Comparison of ENCODE assay signal across 8 mouse cellular contexts in genomic region chr5:111154586-111154985, GRCm38 (mm10).
DNase-seq lines count a peak whose midpoint lies in the region; ATAC-seq and TF ChIP-seq lines count a peak whose summit lies in the region.

No protein-coding gene starts in this region.

- no peak overlapping the region for H3K4me2 ChIP-seq in hindbrain, embryonic 16.5 days (ENCODE audit: low read length)
- H3K4me2 ChIP-seq in liver, embryonic 12.5 days: no peak overlapping the region

- H3K4me3 ChIP-seq in hindbrain, embryonic 16.5 days (ENCODE audit: low read length): no peak overlapping the region
- no peak overlapping the region for H3K4me3 ChIP-seq in liver, embryonic 12.5 days

- TF ChIP-seq CTCF in brain, embryonic 14.5 days (IDR thresholded peaks at IDR 0.05; ENCODE audit: borderline replicate concordance, extremely low read depth, insufficient read depth, insufficient read length): no peak

- TF ChIP-seq POLR2A in brain, embryonic 14.5 days (IDR thresholded peaks at IDR 0.05; ENCODE audit: borderline replicate concordance, extremely low read depth, insufficient read depth, insufficient read length, poor library complexity, severe bottlenecking): no peak

- H3K36me3 ChIP-seq in hindbrain, embryonic 16.5 days (ENCODE audit: control insufficient read depth, insufficient read depth, low read length): no peaks in the 10 kb centered on the region
- no peaks in the 10 kb centered on the region for H3K36me3 ChIP-seq in liver, embryonic 12.5 days

- H3K9ac ChIP-seq in hindbrain, embryonic 16.5 days (ENCODE audit: low read depth, low read length): no peak overlapping the region
- H3K9ac ChIP-seq in liver, embryonic 12.5 days: no peak overlapping the region

- no peaks in the 10 kb centered on the region for H3K9me3 ChIP-seq in hindbrain, embryonic 16.5 days (ENCODE audit: control insufficient read depth, low read length)
- H3K9me3 ChIP-seq in liver, embryonic 12.5 days (replicated peaks): no peaks in the 10 kb centered on the region

- peak; percentile 54 for ATAC-seq in hindbrain, embryonic 16.5 days
- no peak for ATAC-seq in cerebellum, adult (ENCODE audit: insufficient number of reproducible peaks, low FRiP score, low TSS enrichment)
- ATAC-seq in liver, embryonic 12.5 days: no peak

- peak; percentile 82 for DNase-seq in brain, embryonic 14.5 days (ENCODE audit: low read depth)
- DNase-seq in fibroblast of lung, adult 2 months (ENCODE audit: low read depth): peak; percentile 23
- peak; percentile 89 for DNase-seq in mesoderm, embryonic 11.5 days (ENCODE audit: low read depth, low spot score)
- no peak for DNase-seq in cerebellum, adult 9-11 months
- no peak for DNase-seq in ovary, postnatal 36 days (ENCODE audit: low spot score)

- 13% methylated on average over 7 of the region's 7 CpGs for WGBS in hindbrain, embryonic 16.5 days
- WGBS in liver, embryonic 12.5 days (ENCODE audit: insufficient replicate concordance): 68% methylated on average over 7 of the region's 7 CpGs

- no peaks in the 10 kb centered on the region for H3K27me3 ChIP-seq in hindbrain, embryonic 16.5 days (replicated peaks; ENCODE audit: control insufficient read depth, insufficient read depth, low read length)
- no peaks in the 10 kb centered on the region for H3K27me3 ChIP-seq in liver, embryonic 12.5 days (replicated peaks)

- no peak overlapping the region for H3K27ac ChIP-seq in hindbrain, embryonic 16.5 days (ENCODE audit: low read depth, low read length)
- H3K27ac ChIP-seq in liver, embryonic 12.5 days: no peak overlapping the region

- H3K4me1 ChIP-seq in hindbrain, embryonic 16.5 days (ENCODE audit: control insufficient read depth, insufficient read depth, low read depth, low read length): peaks cover 21% of the 10 kb centered on the region
- no peaks in the 10 kb centered on the region for H3K4me1 ChIP-seq in liver, embryonic 12.5 days

Comparison
In these comparisons a context has a peak if more than half of its experiments do, and no peak if none do; other contexts are left out.
1. DNase-seq: peak in brain, embryonic 14.5 days (single experiment), fibroblast of lung, adult 2 months (single experiment) and mesoderm, embryonic 11.5 days (single experiment); none in cerebellum, adult 9-11 months (single experiment) and ovary, postnatal 36 days (single experiment).